In the genomic region with DNA sequence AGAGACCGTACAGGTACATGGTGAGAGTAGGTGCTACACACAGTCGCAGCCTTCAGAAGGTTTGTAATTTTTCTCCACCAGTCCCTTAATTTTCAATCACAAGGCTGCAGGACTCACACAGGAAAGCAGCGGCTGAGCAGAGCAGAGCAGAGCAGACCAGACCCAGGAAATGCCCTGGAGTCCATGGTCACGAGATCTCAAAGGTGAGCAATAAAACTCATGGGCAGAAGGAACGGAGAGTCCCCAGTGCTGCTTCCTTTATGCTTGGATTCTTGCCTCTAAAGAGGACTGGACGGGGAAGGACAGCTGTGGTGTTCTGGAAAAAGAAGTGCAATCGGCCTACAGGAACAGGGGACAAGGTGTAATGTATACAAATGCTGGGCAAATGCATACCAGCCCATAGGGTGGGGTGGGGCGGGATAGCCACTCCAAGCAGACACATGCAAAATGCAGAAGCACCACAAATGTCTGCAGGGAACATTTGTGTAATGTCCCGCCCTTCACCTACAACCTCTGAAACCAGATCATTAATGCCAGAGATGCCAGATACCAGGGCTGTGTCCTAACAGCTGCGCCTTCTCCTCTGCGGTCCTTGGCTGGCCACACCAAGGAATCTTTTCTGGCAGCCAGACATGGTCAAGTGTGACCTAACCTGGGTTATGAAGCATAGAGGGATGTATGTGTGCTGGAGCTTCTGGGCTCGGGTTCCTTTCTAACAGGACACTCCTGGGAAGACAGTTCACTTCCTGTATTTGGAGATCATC, we compare ENCODE assay signal across 20 mouse cellular contexts. TPM values are rescaled to one million over a fixed set of nuclear protein-coding genes. Genes with fewer than 3 reads are reported as not detected.
A peak's percentile ranks its signal among the peaks of the same experiment; 100 is the strongest.
DNase-seq lines count a peak whose midpoint lies in the region; ATAC-seq and TF ChIP-seq lines count a peak whose summit lies in the region.
"Had no signal": no experiment of that assay in that cellular context is flagged by ENCODE, and none has a peak within 500 bp of the region (broad histone marks: within the 10 kb centered on the region; RNA-seq: fewer than 3 reads in every experiment).

No protein-coding gene starts in this region.

- TF ChIP-seq POLR2A in kidney, adult 2 months (IDR thresholded peaks at IDR 0.05; ENCODE audit: low read depth, low read length), result no peak

- DNase-seq in kidney, adult 2 months, result peak; percentile 43
- no peak for DNase-seq in kidney, postnatal 10 days
- peak; percentile 22 to 30 for DNase-seq in kidney, postnatal 36 days
- peak; percentile 42 for DNase-seq in yolk sac, embryonic 10.5 days (ENCODE audit: low spot score)
- no peak for DNase-seq in forebrain, embryonic 10.5 days (ENCODE audit: extremely low spot score, low spot score)
- DNase-seq: adrenal gland, adult 2 months; cerebellum, adult 9-10 months; gastrocnemius, adult 2 months; heart, adult 18-20 months; lung, adult 18-20 months; lung, postnatal 36 days; right cerebral cortex, postnatal 4 days; thymus, adult 2 months had no signal

- ATAC-seq in intestine, embryonic 16.5 days, result peak; percentile 77
- ATAC-seq in forebrain, embryonic 15.5 days (replicated peaks), result no peak

- no peak for TF ChIP-seq CTCF in kidney, adult 2 months (conservative IDR thresholded peaks at IDR 0.05; ENCODE audit: insufficient read depth, insufficient read length, low read depth, low read length)

- H3K4me3 ChIP-seq in kidney, adult 2 months (ENCODE audit: insufficient read depth, low read depth, low read length), result no peak overlapping the region
- no peak overlapping the region for H3K4me3 ChIP-seq in intestine, embryonic 16.5 days (ENCODE audit: low read length)
- no peak overlapping the region for H3K4me3 ChIP-seq in forebrain, embryonic 10.5 days
- H3K4me3 ChIP-seq in forebrain, embryonic 15.5 days, result no peak overlapping the region
- H3K4me3 ChIP-seq: embryonic facial prominence, embryonic 12.5 days; gastrocnemius, adult 2 months; heart, embryonic 13.5 days; hindbrain, embryonic 15.5 days had no signal

- no peak overlapping the region for H3K4me2 ChIP-seq in intestine, embryonic 16.5 days (ENCODE audit: low read depth, low read length)
- H3K4me2 ChIP-seq in forebrain, embryonic 15.5 days (replicated peaks), result no peak overlapping the region
- H3K4me2 ChIP-seq: embryonic facial prominence, embryonic 12.5 days; heart, embryonic 13.5 days; hindbrain, embryonic 15.5 days; liver, embryonic 11.5 days; midbrain, embryonic 11.5 days had no signal

- 62% methylated on average over 12 of the region's 12 CpGs for WGBS in kidney, adult 2 months
- 60% methylated on average over 12 of the region's 12 CpGs for WGBS in intestine, embryonic 16.5 days
- WGBS in forebrain, embryonic 10.5 days, result 88% methylated on average over 12 of the region's 12 CpGs
- WGBS in forebrain, embryonic 15.5 days, result 92% methylated on average over 12 of the region's 12 CpGs

- no peaks in the 10 kb centered on the region for H3K36me3 ChIP-seq in kidney, adult 2 months (ENCODE audit: control insufficient read depth, insufficient read depth, low read length)
- no peaks in the 10 kb centered on the region for H3K36me3 ChIP-seq in intestine, embryonic 16.5 days (ENCODE audit: control insufficient read depth, insufficient read depth, low read length)
- H3K36me3 ChIP-seq in forebrain, embryonic 10.5 days (replicated peaks), result no peaks in the 10 kb centered on the region
- no peaks in the 10 kb centered on the region for H3K36me3 ChIP-seq in forebrain, embryonic 15.5 days
- H3K36me3 ChIP-seq: embryonic facial prominence, embryonic 12.5 days; hindbrain, embryonic 15.5 days had no signal

- H3K27ac ChIP-seq in kidney, adult 2 months (ENCODE audit: insufficient read depth, low read depth, low read length), result peak overlapping the region; percentile 24; the same call in 1 of the 2 replicates
- peak overlapping the region; percentile 82 for H3K27ac ChIP-seq in intestine, embryonic 16.5 days (ENCODE audit: low read length)
- H3K27ac ChIP-seq in forebrain, embryonic 10.5 days, result no peak overlapping the region
- no peak overlapping the region for H3K27ac ChIP-seq in forebrain, embryonic 15.5 days (replicated peaks)
- H3K27ac ChIP-seq: embryonic facial prominence, embryonic 12.5 days; gastrocnemius, adult 2 months; heart, embryonic 13.5 days; hindbrain, embryonic 15.5 days had no signal

- H3K9ac ChIP-seq in intestine, embryonic 16.5 days (ENCODE audit: low read depth, low read length), result peak overlapping the region; percentile 3; the same call in 1 of the 2 replicates
- no peak overlapping the region for H3K9ac ChIP-seq in forebrain, embryonic 15.5 days (replicated peaks)
- H3K9ac ChIP-seq: embryonic facial prominence, embryonic 12.5 days; heart, embryonic 13.5 days; hindbrain, embryonic 15.5 days had no signal

- peaks cover 13% of the 10 kb centered on the region; the same call in 1 of the 2 replicates for H3K4me1 ChIP-seq in kidney, adult 2 months (ENCODE audit: control insufficient read depth, insufficient read depth, low read length)
- H3K4me1 ChIP-seq in intestine, embryonic 16.5 days (ENCODE audit: control insufficient read depth, insufficient read depth, low read length), result peaks cover 51% of the 10 kb centered on the region
- H3K4me1 ChIP-seq in forebrain, embryonic 10.5 days, result peaks cover 30% of the 10 kb centered on the region
- no peaks in the 10 kb centered on the region for H3K4me1 ChIP-seq in forebrain, embryonic 15.5 days

- no peaks in the 10 kb centered on the region for H3K9me3 ChIP-seq in intestine, embryonic 16.5 days (ENCODE audit: control insufficient read depth, low read length)
- no peaks in the 10 kb centered on the region for H3K9me3 ChIP-seq in forebrain, embryonic 10.5 days
- H3K9me3 ChIP-seq in forebrain, embryonic 15.5 days, result no peaks in the 10 kb centered on the region
- H3K9me3 ChIP-seq: embryonic facial prominence, embryonic 12.5 days; heart, embryonic 13.5 days; hindbrain, embryonic 15.5 days had no signal

- H3K27me3 ChIP-seq in kidney, adult 2 months (replicated peaks; ENCODE audit: control insufficient read depth, insufficient read depth, low read length), result no peaks in the 10 kb centered on the region
- no peaks in the 10 kb centered on the region for H3K27me3 ChIP-seq in intestine, embryonic 16.5 days (replicated peaks; ENCODE audit: control insufficient read depth, insufficient read depth, low read length)
- no peaks in the 10 kb centered on the region for H3K27me3 ChIP-seq in forebrain, embryonic 10.5 days (ENCODE audit: poor library complexity, severe bottlenecking)
- H3K27me3 ChIP-seq in forebrain, embryonic 15.5 days, result no peaks in the 10 kb centered on the region
- H3K27me3 ChIP-seq: embryonic facial prominence, embryonic 12.5 days; heart, embryonic 13.5 days; hindbrain, embryonic 15.5 days had no signal

RNA-seq across cellular contexts. Expression of gene Baiap2l1, which starts 43.0 kb away (rescaled TPM):
- 10.7 and 10.8 TPM in 2 replicates for polyA plus RNA-seq in kidney, adult 2 months (2012; rRNA removed)
- 32.0 and 37.2 TPM in 2 replicates for polyA plus RNA-seq in intestine, embryonic 16.5 days (2015; fragmentation: Nextera tagmentation; extraction: Ambion mirVana)
- polyA plus RNA-seq in forebrain, embryonic 10.5 days (2016; fragmentation: Nextera tagmentation; extraction: Ambion mirVana), result 5.3 and 5.7 TPM in 2 replicates
- 1.3 and 1.7 TPM in 2 replicates for polyA plus RNA-seq in forebrain, embryonic 15.5 days (2015; fragmentation: Nextera tagmentation; extraction: Ambion mirVana)

Comparison
In these comparisons a context has a peak if more than half of its experiments do, and no peak if none do; other contexts are left out.
1. DNase-seq: peak in kidney, adult 2 months (single experiment), kidney, postnatal 36 days (2 of 2) and yolk sac, embryonic 10.5 days (single experiment); none in kidney, postnatal 10 days (single experiment) and forebrain, embryonic 10.5 days (single experiment).
2. H3K27ac ChIP-seq: peak in kidney, adult 2 months (single experiment) and intestine, embryonic 16.5 days (single experiment); none in forebrain, embryonic 10.5 days (single experiment) and forebrain, embryonic 15.5 days (single experiment).